Mouse (Mus musculus) cerebellum, adult 2 months (tissue): ENCODE data around the gene Pnpla5.

Experiments used
- CTCF ChIP-seq: fragments of 200-500 bp; IDR thresholded peaks from 2 replicates; pipeline ENCODE4 v1.5.1; 2011; ENCODE audit warnings: low read depth, mild to moderate bottlenecking, control low read depth, low read length, moderate library complexity, borderline replicate concordance; ENCODE audit not compliant: insufficient read depth
- POLR2A ChIP-seq: fragments of 200-500 bp; IDR thresholded peaks from 2 replicates; pipeline ENCODE4 v1.6.1; 2011; ENCODE audit warnings: low read length, control low read depth, borderline replicate concordance; ENCODE audit not compliant: insufficient read depth

DNA sequence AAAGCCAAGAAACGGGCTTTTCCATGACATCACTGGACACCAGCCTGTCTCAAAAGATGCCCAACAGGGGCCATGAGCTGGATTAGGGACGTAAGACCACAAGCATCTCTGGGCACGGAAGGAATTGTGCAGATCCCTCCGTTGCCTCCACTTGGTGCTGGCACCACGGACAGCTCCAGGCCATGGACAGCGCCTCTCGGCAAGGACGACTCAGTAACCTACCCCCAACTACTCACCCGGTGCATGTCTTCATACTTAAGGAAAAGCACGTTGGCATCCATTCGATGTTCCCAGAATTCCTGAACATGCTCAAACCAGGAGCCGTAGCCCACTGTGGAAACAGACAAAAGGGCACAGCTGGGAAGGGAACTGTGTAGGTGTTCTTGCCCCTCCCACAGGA is 36.6 kb downstream of the Pnpla5 start:
- TF ChIP-seq CTCF (no peak), POLR2A (no peak)
